Mouse (Mus musculus) embryonic fibroblast, embryonic 13.5 days (primary cell): Measurements from ENCODE around the gene 1700018G05Rik. TPM values are rescaled to one million over a fixed set of nuclear protein-coding genes. Genes with fewer than 3 reads are reported as not detected.

Experiments
- H3K27ac ChIP-seq: 2 replicates; pipeline ENCODE4 v1.5.1; 2012; ENCODE audit warnings: low read length, control low read depth, inconsistent platforms; ENCODE audit not compliant: insufficient read depth
- H3K4me1 ChIP-seq: 2 replicates; pipeline ENCODE4 v1.6.1; 2011; ENCODE audit warnings: low read length; ENCODE audit not compliant: control insufficient read depth, insufficient read depth
- H3K4me3 ChIP-seq: 2 replicates; pipeline ENCODE4 v1.5.1; 2011; ENCODE audit warnings: mild to moderate bottlenecking, control low read depth, low read length; ENCODE audit not compliant: insufficient read depth
- CTCF ChIP-seq: IDR thresholded peaks from 2 replicates; pipeline ENCODE4 v1.5.1; 2011; ENCODE audit warnings: mild to moderate bottlenecking, control low read depth, low read length, moderate library complexity, borderline replicate concordance; ENCODE audit not compliant: insufficient read depth
- POLR2A ChIP-seq: IDR thresholded peaks from 2 replicates; pipeline ENCODE4 v1.6.1; 2011; ENCODE audit warnings: low read depth, mild to moderate bottlenecking, control low read depth, low read length, moderate library complexity
- polyA plus RNA-seq: library from polyadenylated mRNA; stranded (reverse); fragments of >200 nt; gene quantifications from 2 replicates; pipeline ENCODE4 v1.2.4, GENCODE M21; 2011; ENCODE audit warnings: low read depth; ENCODE audit not compliant: missing spikeins, insufficient read length

The 1700018G05Rik gene
- polyA plus RNA-seq, 1 experiment = not detected

DNA sequence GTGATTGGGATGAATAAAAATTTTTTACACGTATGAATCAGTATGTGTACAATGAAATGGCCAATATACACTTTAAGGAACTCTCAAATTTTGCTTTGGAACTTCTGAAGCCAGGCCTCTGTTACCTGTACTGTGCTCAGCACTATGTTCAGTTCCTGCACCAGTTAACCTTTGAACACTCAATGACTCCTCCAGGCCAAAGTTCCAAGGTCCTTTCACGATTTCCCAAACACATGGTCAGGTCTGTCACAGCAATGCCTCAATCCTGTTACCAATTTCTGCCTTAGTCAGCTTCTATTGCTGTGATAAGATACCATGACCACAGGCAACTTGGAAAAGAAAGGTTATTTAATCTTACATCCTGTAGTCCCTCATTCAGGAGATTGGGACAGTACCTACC is 32.4 kb downstream of the 1700018G05Rik start:
- no peaks in the 10 kb centered on the region for H3K4me1 ChIP-seq
- H3K27ac ChIP-seq = no peak overlapping the region
- TF ChIP-seq CTCF (no peak), POLR2A (no peak)
- no peak overlapping the region for H3K4me3 ChIP-seq

Other genes starting within 250 kb of the 1700018G05Rik start
- not detected in 2 replicates for gene Gm3880, start 241.4 kb upstream of the 1700018G05Rik start, polyA plus RNA-seq
- gene Gm9112, start 220.7 kb upstream of the 1700018G05Rik start, polyA plus RNA-seq = not detected in 2 replicates
- gene Dmrtc1b, start 220.5 kb upstream of the 1700018G05Rik start, polyA plus RNA-seq = not detected in 2 replicates
- gene Dmrtc1c1, start 125.4 kb upstream of the 1700018G05Rik start, polyA plus RNA-seq = not detected in 2 replicates
- not detected in 2 replicates for gene Dmrtc1c2, start 73.8 kb upstream of the 1700018G05Rik start, polyA plus RNA-seq
- not detected in 2 replicates for gene 1700031F05Rik, start 60.4 kb upstream of the 1700018G05Rik start, polyA plus RNA-seq
- 0.47 TPM in 1 of 2 replicates, not detected in the other for gene Dmrtc1a, start 19.7 kb upstream of the 1700018G05Rik start, polyA plus RNA-seq
- not detected in 2 replicates for gene 1700011M02Rik, start 19.5 kb upstream of the 1700018G05Rik start, polyA plus RNA-seq